Mouse (Mus musculus): ENCODE measurements around the gene Fdxr. TPM values are rescaled to one million over a fixed set of nuclear protein-coding genes. Genes with fewer than 3 reads are reported as not detected.

Gene Fdxr
- polyA plus RNA-seq, 1 experiment from 2014 or later, result 16.3 TPM

GRCm38 (mm10) chr11:115262954-115263353 lies 13.9 kb downstream of the Fdxr start:
- no peak for DNase-seq (ENCODE audit: extremely low spot score, low spot score)
- H3K9me3 ChIP-seq, result no peaks in the 10 kb centered on the region
- H3K27me3 ChIP-seq (ENCODE audit: poor library complexity, severe bottlenecking), result peaks cover 100% of the 10 kb centered on the region
- no peak overlapping the region for H3K27ac ChIP-seq
- 82% methylated on average over 11 of the region's 11 CpGs for WGBS
- 0 out of 2 replicates have a peak, but pooled peaks cover 2% of the 10 kb centered on the region for H3K36me3 ChIP-seq (replicated peaks)
- peaks cover 40% of the 10 kb centered on the region for H3K4me1 ChIP-seq
- no peak overlapping the region for H3K4me3 ChIP-seq

GRCm38 (mm10) chr11:115259134-115259533 lies 17.7 kb downstream of the Fdxr start:
- Histone ChIP-seq H3K4me1 (peaks cover 10% of the 10 kb centered on the region), H3K4me3 (no peak overlapping the region), H3K27me3 (ENCODE audit: poor library complexity, severe bottlenecking) (peaks cover 100% of the 10 kb centered on the region), H3K36me3 (replicated peaks) (no peaks in the 10 kb centered on the region), H3K27ac (no peak overlapping the region), H3K9me3 (no peaks in the 10 kb centered on the region)
- WGBS, result 83% methylated on average over 4 of the region's 4 CpGs
- no peak for DNase-seq (ENCODE audit: extremely low spot score, low spot score)

- Histone ChIP-seq H3K4me1 (peaks cover 10% of the 10 kb centered on the region), H3K27me3 (ENCODE audit: poor library complexity, severe bottlenecking) (peaks cover 100% of the 10 kb centered on the region), H3K36me3 (replicated peaks) (no peaks in the 10 kb centered on the region), H3K4me3 (peak overlapping the region; percentile 35), H3K9me3 (no peaks in the 10 kb centered on the region), H3K27ac (no peak overlapping the region)
- no peak for DNase-seq (ENCODE audit: extremely low spot score, low spot score)
- WGBS, result 18% methylated on average over 59 of the region's 59 CpGs
Measured at GRCm38 (mm10) chr11:115257775-115258510, 18.9 kb downstream of the Fdxr start.

DNA sequence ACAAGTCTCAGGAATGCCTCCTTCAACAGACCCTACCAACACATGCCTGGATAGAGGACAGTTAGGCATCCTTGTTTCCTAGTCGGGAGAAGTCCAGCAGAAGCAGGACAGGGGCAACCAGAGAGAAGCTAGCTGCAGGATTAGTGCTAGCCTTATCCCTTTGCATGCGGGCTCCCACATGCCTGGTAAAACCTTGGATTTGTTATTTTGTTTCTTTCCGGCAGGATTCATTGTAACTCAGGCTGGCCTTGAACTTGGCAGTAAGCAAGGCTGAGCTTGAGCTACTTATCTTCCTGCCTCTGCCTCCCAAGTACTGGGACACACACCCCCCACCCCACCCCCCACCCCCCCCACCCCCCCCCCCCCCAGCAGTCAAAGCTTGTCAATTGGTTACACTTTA lies 25.6 kb downstream of the Fdxr start:
- peaks cover 39% of the 10 kb centered on the region for H3K4me1 ChIP-seq
- 54% methylated on average over 3 of the region's 3 CpGs for WGBS
- no peaks in the 10 kb centered on the region for H3K9me3 ChIP-seq
- no peak for DNase-seq (ENCODE audit: extremely low spot score, low spot score)
- H3K27me3 ChIP-seq (ENCODE audit: poor library complexity, severe bottlenecking), result peaks cover 100% of the 10 kb centered on the region
- no peak overlapping the region for H3K4me3 ChIP-seq
- H3K36me3 ChIP-seq (replicated peaks), result no peaks in the 10 kb centered on the region
- H3K27ac ChIP-seq, result no peak overlapping the region

DNA sequence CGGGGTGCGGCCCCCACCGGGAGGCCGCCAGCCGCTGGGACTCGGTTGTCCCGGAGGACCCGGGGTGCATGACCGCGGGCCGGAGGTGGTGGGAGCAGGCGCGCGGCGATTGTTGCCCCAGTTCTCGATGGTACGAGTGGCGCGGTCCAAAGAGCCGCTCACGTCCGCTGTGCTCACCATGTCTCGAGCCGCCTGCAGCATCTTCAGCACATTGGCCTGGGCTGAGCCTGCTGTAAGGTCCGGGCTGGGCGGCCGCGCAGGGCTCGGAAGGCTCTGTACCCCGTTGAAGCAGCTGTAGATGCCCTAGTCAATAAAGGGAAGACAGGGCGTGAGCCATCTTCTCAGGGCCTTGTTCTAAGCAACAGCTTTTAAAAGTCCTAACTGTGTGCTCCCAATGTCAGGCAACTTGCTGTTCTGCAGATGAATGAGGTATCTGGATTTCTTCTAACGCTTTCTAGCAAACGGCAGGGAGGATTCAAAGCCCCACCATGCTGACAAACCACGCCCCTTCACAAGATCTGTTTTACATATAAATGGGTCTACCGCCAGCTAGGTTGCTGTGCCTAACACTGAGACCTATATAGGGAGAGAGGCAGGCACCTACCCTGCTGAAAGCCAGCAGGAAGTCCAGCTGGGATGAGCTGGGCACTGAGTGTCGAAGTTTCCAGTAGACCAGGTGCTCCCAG lies 26.3 kb downstream of the Fdxr start:
- Histone ChIP-seq H3K27me3 (ENCODE audit: poor library complexity, severe bottlenecking) (peaks cover 100% of the 10 kb centered on the region), H3K9me3 (no peaks in the 10 kb centered on the region), H3K4me1 (peaks cover 39% of the 10 kb centered on the region), H3K27ac (peak overlapping the region; percentile 44; the same call in 1 of the 2 replicates), H3K4me3 (peak overlapping the region; percentile 58), H3K36me3 (replicated peaks) (0 out of 2 replicates have a peak, but pooled peaks cover under 1% of the 10 kb centered on the region)
- WGBS, result under 1% methylated on average over 36 of the region's 36 CpGs
- peak; percentile 37 for DNase-seq (ENCODE audit: extremely low spot score, low spot score)

- Histone ChIP-seq H3K4me1 (peaks cover 39% of the 10 kb centered on the region), H3K36me3 (replicated peaks) (peaks cover 7% of the 10 kb centered on the region), H3K4me3 (peak overlapping the region; percentile 58), H3K9me3 (no peaks in the 10 kb centered on the region), H3K27ac (peak overlapping the region; percentile 44; the same call in 1 of the 2 replicates), H3K27me3 (ENCODE audit: poor library complexity, severe bottlenecking) (peaks cover 99% of the 10 kb centered on the region)
- peak; percentile 55 for DNase-seq (ENCODE audit: extremely low spot score, low spot score)
- 2% methylated on average over 63 of the region's 63 CpGs for WGBS
Measured at GRCm38 (mm10) chr11:115249721-115250404, 27.0 kb downstream of the Fdxr start.

DNA sequence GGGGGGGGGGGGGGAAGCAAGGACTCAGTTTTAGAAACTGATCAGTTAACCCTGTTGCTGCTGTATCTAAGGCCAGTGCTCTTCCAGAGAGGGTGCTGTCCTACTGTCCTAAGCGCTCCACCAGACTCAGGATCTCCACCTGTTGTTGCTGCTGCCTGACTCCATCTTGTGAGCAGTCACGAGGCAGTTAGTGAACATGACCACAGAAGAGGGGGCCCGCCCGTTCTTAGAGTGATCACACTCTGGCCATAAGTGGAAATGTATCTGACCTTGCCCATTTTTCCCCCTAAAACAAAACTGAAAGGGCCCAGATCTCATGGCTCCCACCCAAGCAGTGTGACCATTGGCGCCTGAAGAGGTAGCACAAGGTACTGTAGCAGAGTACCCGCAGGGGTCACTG lies 28.9 kb downstream of the Fdxr start:
- DNase-seq (ENCODE audit: extremely low spot score, low spot score), result no peak
- Histone ChIP-seq H3K36me3 (replicated peaks) (peaks cover 23% of the 10 kb centered on the region), H3K4me3 (no peak overlapping the region), H3K27me3 (ENCODE audit: poor library complexity, severe bottlenecking) (peaks cover 83% of the 10 kb centered on the region), H3K27ac (no peak overlapping the region), H3K9me3 (no peaks in the 10 kb centered on the region), H3K4me1 (peaks cover 49% of the 10 kb centered on the region)
- WGBS, result 78% methylated on average over 6 of the region's 6 CpGs

DNA sequence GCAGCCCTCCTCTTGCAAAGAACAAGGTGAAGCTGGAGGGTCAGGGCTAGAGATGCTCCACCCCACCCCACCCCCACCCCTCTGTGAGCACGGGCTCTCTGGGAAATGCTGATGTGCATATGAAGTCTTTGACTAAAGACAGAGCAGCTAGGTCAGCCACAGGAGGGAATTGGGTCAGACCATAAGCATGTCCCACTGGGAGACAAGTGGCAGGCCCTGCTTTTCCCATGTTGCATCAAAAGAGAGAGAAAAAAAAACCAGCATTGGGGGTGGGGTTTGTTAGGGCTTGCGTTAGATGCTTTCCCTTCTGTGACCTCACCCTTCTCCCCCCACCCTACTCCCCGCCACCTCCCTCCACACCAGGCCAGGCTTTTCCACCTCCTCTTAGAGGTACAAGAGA lies 29.6 kb downstream of the Fdxr start:
- Histone ChIP-seq H3K27me3 (ENCODE audit: poor library complexity, severe bottlenecking) (peaks cover 76% of the 10 kb centered on the region), H3K9me3 (no peaks in the 10 kb centered on the region), H3K36me3 (replicated peaks) (peaks cover 23% of the 10 kb centered on the region), H3K4me1 (peaks cover 49% of the 10 kb centered on the region), H3K27ac (no peak overlapping the region), H3K4me3 (no peak overlapping the region)
- DNase-seq (ENCODE audit: extremely low spot score, low spot score), result no peak
- WGBS, result 39% methylated on average over 3 of the region's 3 CpGs

DNA sequence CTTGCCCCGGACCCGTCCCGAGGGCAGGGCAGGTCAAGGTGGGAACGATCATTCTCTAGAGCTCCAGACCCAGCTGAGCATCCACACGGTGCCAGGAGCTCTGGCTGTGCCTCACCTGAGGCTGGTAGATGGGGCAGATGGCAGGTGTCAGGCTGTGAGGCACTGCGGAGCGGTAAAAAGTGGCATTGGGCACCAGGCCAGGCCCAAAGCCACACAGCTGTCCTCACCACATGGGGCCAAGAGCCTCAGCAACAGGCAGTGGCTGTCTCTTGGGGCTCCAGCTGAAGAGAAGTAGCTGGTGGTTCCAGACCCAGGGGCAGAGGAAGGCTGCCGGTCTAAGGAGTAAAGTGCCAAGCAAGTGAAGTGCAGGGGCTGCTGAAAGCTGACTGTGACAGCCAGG lies 30.5 kb downstream of the Fdxr start:
- H3K4me1 ChIP-seq, result peaks cover 55% of the 10 kb centered on the region
- H3K27ac ChIP-seq, result no peak overlapping the region
- H3K27me3 ChIP-seq (ENCODE audit: poor library complexity, severe bottlenecking), result peaks cover 67% of the 10 kb centered on the region
- H3K9me3 ChIP-seq, result no peaks in the 10 kb centered on the region
- DNase-seq (ENCODE audit: extremely low spot score, low spot score), result no peak
- WGBS, result 77% methylated on average over 8 of the region's 8 CpGs
- no peak overlapping the region for H3K4me3 ChIP-seq
- peaks cover 23% of the 10 kb centered on the region for H3K36me3 ChIP-seq (replicated peaks)

- WGBS, result 92% methylated on average over 8 of the region's 8 CpGs
Measured at GRCm38 (mm10) chr11:115244840-115245239, 32.0 kb downstream of the Fdxr start.

DNA sequence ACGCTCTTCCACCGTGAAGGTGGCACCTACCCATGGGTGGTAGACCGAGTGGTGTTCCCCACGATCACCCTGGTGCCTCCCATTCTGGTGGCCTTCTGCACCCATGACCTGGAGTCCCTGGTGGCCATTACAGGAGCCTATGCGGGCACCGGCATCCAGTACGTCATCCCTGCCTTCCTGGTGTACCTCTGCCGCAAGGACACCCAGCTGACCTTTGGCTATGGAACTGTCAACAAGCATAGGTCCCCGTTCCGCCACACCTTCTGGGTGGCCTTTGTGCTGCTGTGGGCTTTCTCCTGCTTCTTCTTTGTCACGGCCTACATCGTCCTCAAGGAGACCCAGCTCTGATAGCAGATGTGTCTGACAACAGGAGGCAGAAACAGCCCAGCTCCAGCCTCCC lies 33.1 kb downstream of the Fdxr start:
- no peaks in the 10 kb centered on the region for H3K9me3 ChIP-seq
- DNase-seq (ENCODE audit: extremely low spot score, low spot score), result no peak
- H3K36me3 ChIP-seq (replicated peaks), result peaks cover 26% of the 10 kb centered on the region
- H3K27ac ChIP-seq, result 0 out of 2 replicates have a peak overlapping the region, but pooled peaks have one; percentile 6
- H3K4me1 ChIP-seq, result peaks cover 42% of the 10 kb centered on the region
- WGBS, result 92% methylated on average over 12 of the region's 12 CpGs
- H3K4me3 ChIP-seq, result no peak overlapping the region
- H3K27me3 ChIP-seq (ENCODE audit: poor library complexity, severe bottlenecking), result peaks cover 41% of the 10 kb centered on the region

More at GRCm38 (mm10) chr11:115244840-115245239, 32.0 kb downstream of the Fdxr start:
- no peak for DNase-seq (ENCODE audit: extremely low spot score, low spot score)
- Histone ChIP-seq H3K4me3 (no peak overlapping the region), H3K36me3 (replicated peaks) (peaks cover 23% of the 10 kb centered on the region), H3K4me1 (peaks cover 47% of the 10 kb centered on the region), H3K9me3 (no peaks in the 10 kb centered on the region), H3K27me3 (ENCODE audit: poor library complexity, severe bottlenecking) (peaks cover 52% of the 10 kb centered on the region), H3K27ac (no peak overlapping the region)

DNA sequence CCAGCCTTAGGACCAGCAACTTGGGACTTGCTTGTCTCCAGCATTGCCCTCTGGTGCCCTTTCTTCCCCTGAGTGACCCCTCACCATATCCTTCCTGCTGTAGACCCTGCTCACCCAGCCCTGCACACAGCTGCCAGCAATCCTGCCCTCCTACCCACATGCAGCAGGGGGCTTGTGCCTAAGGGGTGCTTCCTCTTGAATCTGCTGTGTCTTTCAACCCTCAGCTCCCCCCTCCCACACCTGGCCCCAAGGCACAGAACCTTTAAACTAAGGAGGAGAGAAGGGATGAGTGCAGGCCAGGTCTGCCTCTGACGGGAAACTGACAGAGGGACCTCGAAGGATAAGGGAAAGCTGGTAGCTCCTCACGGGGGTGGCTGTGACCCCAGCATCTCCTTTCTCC lies 34.1 kb downstream of the Fdxr start:
- peaks cover 36% of the 10 kb centered on the region for H3K4me1 ChIP-seq
- peaks cover 26% of the 10 kb centered on the region for H3K36me3 ChIP-seq (replicated peaks)
- no peaks in the 10 kb centered on the region for H3K9me3 ChIP-seq
- no peak overlapping the region for H3K27ac ChIP-seq
- no peak for DNase-seq (ENCODE audit: extremely low spot score, low spot score)
- peaks cover 31% of the 10 kb centered on the region for H3K27me3 ChIP-seq (ENCODE audit: poor library complexity, severe bottlenecking)
- 65% methylated on average over 3 of the region's 3 CpGs for WGBS
- H3K4me3 ChIP-seq, result no peak overlapping the region

Data from forebrain, embryonic 10.5 days (tissue).